Mouse (Mus musculus): ENCODE measurements at regions not wholly inside any gene's neighbourhood (a gene's known extent, or its start where the extent isn't known, plus 50 kb on each side); places are given as distances from the start of the nearest gene placed in this dataset.

- TF ChIP-seq CTCF (IDR thresholded peaks at IDR 0.05; ENCODE audit: borderline replicate concordance, control insufficient read depth, extremely low read depth, insufficient read depth, low read length, poor library complexity) (no peak), POLR2A (IDR thresholded peaks at IDR 0.05; ENCODE audit: control insufficient read depth, extremely low read depth, insufficient read depth, low read length, poor library complexity) (no peak)
Measured at GRCm38 (mm10) chr6:68977959-68978358, 1442.4 kb upstream of the Tacstd2 start.
